Mouse (Mus musculus): ENCODE results near the gene Gm38394.

Gm38394 gene

GRCm38 (mm10) chr1:133664203-133664970 lies 3.3 kb upstream of the Gm38394 start:
- no peak for DNase-seq (ENCODE audit: extremely low read depth, low read depth)

- DNase-seq (ENCODE audit: extremely low read depth, low read depth): no peak
Observed at GRCm38 (mm10) chr1:133663427-133663826, 2.3 kb upstream of the Gm38394 start.

GRCm38 (mm10) chr1:133662941-133663340 lies 1.8 kb upstream of the Gm38394 start:
- DNase-seq (ENCODE audit: extremely low read depth, low read depth): no peak

- peak; percentile 24 for DNase-seq (ENCODE audit: extremely low read depth, low read depth)
Observed at GRCm38 (mm10) chr1:133660466-133661202, 484 bp downstream of the Gm38394 start, which contains the start of gene Zbed6. Gene Zbed6 (minus strand): TSS chr1:133660885.

- DNase-seq (ENCODE audit: extremely low read depth, low read depth): no peak
Observed at GRCm38 (mm10) chr1:133658878-133659277, 2.2 kb downstream of the Gm38394 start.

- no peak for DNase-seq (ENCODE audit: extremely low read depth, low read depth)
Observed at GRCm38 (mm10) chr1:133656811-133657210, 4.3 kb downstream of the Gm38394 start.

- DNase-seq (ENCODE audit: extremely low read depth, low read depth): no peak
Observed at GRCm38 (mm10) chr1:133653033-133653432, 8.1 kb downstream of the Gm38394 start.

GRCm38 (mm10) chr1:133650288-133651055 lies 10.6 kb downstream of the Gm38394 start:
- DNase-seq (ENCODE audit: extremely low read depth, low read depth): no peak

- DNase-seq (ENCODE audit: extremely low read depth, low read depth): no peak
Observed at GRCm38 (mm10) chr1:133645652-133646051, 15.5 kb downstream of the Gm38394 start.

- DNase-seq (ENCODE audit: extremely low read depth, low read depth): no peak
Observed at GRCm38 (mm10) chr1:133641163-133641562, 20.0 kb downstream of the Gm38394 start.

GRCm38 (mm10) chr1:133638517-133638916 lies 22.6 kb downstream of the Gm38394 start:
- no peak for DNase-seq (ENCODE audit: extremely low read depth, low read depth)

GRCm38 (mm10) chr1:133632168-133632567 lies 28.9 kb downstream of the Gm38394 start:
- no peak for DNase-seq (ENCODE audit: extremely low read depth, low read depth)

GRCm38 (mm10) chr1:133625052-133625451 lies 36.1 kb downstream of the Gm38394 start:
- no peak for DNase-seq (ENCODE audit: extremely low read depth, low read depth)

GRCm38 (mm10) chr1:133618311-133618710 lies 42.8 kb downstream of the Gm38394 start:
- no peak for DNase-seq (ENCODE audit: extremely low read depth, low read depth)

GRCm38 (mm10) chr1:133617908-133618307 lies 43.2 kb downstream of the Gm38394 start:
- peak; percentile 54 for DNase-seq (ENCODE audit: extremely low read depth, low read depth)

- peak; percentile 64 for DNase-seq (ENCODE audit: extremely low read depth, low read depth)
Observed at GRCm38 (mm10) chr1:133613817-133614216, 47.3 kb downstream of the Gm38394 start.

- DNase-seq (ENCODE audit: extremely low read depth, low read depth): no peak
Observed at GRCm38 (mm10) chr1:133611436-133611835, 49.7 kb downstream of the Gm38394 start.

- no peak for DNase-seq (ENCODE audit: extremely low read depth, low read depth)
Observed at GRCm38 (mm10) chr1:133610601-133611000, 50.5 kb downstream of the Gm38394 start.

- DNase-seq (ENCODE audit: extremely low read depth, low read depth): peak; percentile 92
Observed at GRCm38 (mm10) chr1:133609771-133610502, 51.2 kb downstream of the Gm38394 start, which contains the start of gene Snrpe. Gene Snrpe (minus strand): TSS chr1:133610291.

GRCm38 (mm10) chr1:133603174-133603573 lies 57.9 kb downstream of the Gm38394 start:
- no peak for DNase-seq (ENCODE audit: extremely low read depth, low read depth)

Measured in MEL-GATA-1-ER (cell line).